Mouse (Mus musculus): ENCODE measurements around the gene Klrb1c. TPM values are rescaled to one million over a fixed set of nuclear protein-coding genes. Genes with fewer than 3 reads are reported as not detected.
A peak's percentile ranks its signal among the peaks of the same experiment; 100 is the strongest.
"Not testable (repeated sequence)": the region's sequence is repeated elsewhere in the genome, so short reads cannot be mapped to it uniquely, and the experiment has no call there.

The Klrb1c gene
- polyA plus RNA-seq, 1 experiment from 2014 or later, result 0.39 TPM

- H3K4me1 ChIP-seq (ENCODE audit: control insufficient read depth, insufficient read depth, low read length); H3K9me3 ChIP-seq (replicated peaks; ENCODE audit: control insufficient read depth, low read length); H3K9ac ChIP-seq (ENCODE audit: low read length); H3K36me3 ChIP-seq (ENCODE audit: control insufficient read depth, insufficient read depth); ATAC-seq (replicated peaks; ENCODE audit: extremely low read depth, insufficient read depth, low FRiP score); H3K4me3 ChIP-seq (ENCODE audit: low read length); H3K27me3 ChIP-seq (ENCODE audit: control insufficient read depth, insufficient read depth, low read length); H3K27ac ChIP-seq (ENCODE audit: low read length); H3K4me2 ChIP-seq (ENCODE audit: low read depth, low read length): not testable (repeated sequence)
- 86% methylated on average over 1 of the region's 1 CpGs for WGBS
Measured at GRCm38 (mm10) chr6:128786396-128786795, 2.6 kb downstream of the Klrb1c start.

- H3K9ac ChIP-seq (ENCODE audit: low read length), result no peak overlapping the region
- H3K36me3 ChIP-seq (ENCODE audit: control insufficient read depth, insufficient read depth), result no peaks in the 10 kb centered on the region
- no peaks in the 10 kb centered on the region for H3K27me3 ChIP-seq (ENCODE audit: control insufficient read depth, insufficient read depth, low read length)
- peaks cover 4% of the 10 kb centered on the region; the same call in 1 of the 2 replicates for H3K9me3 ChIP-seq (replicated peaks; ENCODE audit: control insufficient read depth, low read length)
- H3K4me1 ChIP-seq (ENCODE audit: control insufficient read depth, insufficient read depth, low read length), result no peaks in the 10 kb centered on the region
- H3K4me3 ChIP-seq (ENCODE audit: low read length), result no peak overlapping the region
- no peak overlapping the region for H3K27ac ChIP-seq (ENCODE audit: low read length)
- 81% methylated on average over 10 of the region's 10 CpGs for WGBS
- no peak for ATAC-seq (replicated peaks; ENCODE audit: extremely low read depth, insufficient read depth, low FRiP score)
- no peak overlapping the region for H3K4me2 ChIP-seq (ENCODE audit: low read depth, low read length)
Measured at GRCm38 (mm10) chr6:128769481-128770253, 19.3 kb downstream of the Klrb1c start.

GRCm38 (mm10) chr6:128768047-128768446, 21.0 kb downstream of the Klrb1c start:
- Histone ChIP-seq H3K4me3 (ENCODE audit: low read length) (no peak overlapping the region), H3K27ac (ENCODE audit: low read length) (no peak overlapping the region), H3K27me3 (ENCODE audit: control insufficient read depth, insufficient read depth, low read length) (no peaks in the 10 kb centered on the region), H3K9me3 (replicated peaks; ENCODE audit: control insufficient read depth, low read length) (peaks cover 2% of the 10 kb centered on the region; the same call in 1 of the 2 replicates), H3K36me3 (ENCODE audit: control insufficient read depth, insufficient read depth) (no peaks in the 10 kb centered on the region), H3K4me1 (ENCODE audit: control insufficient read depth, insufficient read depth, low read length) (no peaks in the 10 kb centered on the region), H3K4me2 (ENCODE audit: low read depth, low read length) (no peak overlapping the region), H3K9ac (ENCODE audit: low read length) (no peak overlapping the region)
- ATAC-seq (replicated peaks; ENCODE audit: extremely low read depth, insufficient read depth, low FRiP score), result no peak
- 65% methylated on average over 4 of the region's 4 CpGs for WGBS

GRCm38 (mm10) chr6:128766486-128767254, 22.3 kb downstream of the Klrb1c start:
- H3K27me3 ChIP-seq (ENCODE audit: control insufficient read depth, insufficient read depth, low read length); ATAC-seq (replicated peaks; ENCODE audit: extremely low read depth, insufficient read depth, low FRiP score); H3K36me3 ChIP-seq (ENCODE audit: control insufficient read depth, insufficient read depth); H3K4me3 ChIP-seq (ENCODE audit: low read length); H3K9me3 ChIP-seq (replicated peaks; ENCODE audit: control insufficient read depth, low read length); H3K4me2 ChIP-seq (ENCODE audit: low read depth, low read length); H3K27ac ChIP-seq (ENCODE audit: low read length); H3K4me1 ChIP-seq (ENCODE audit: control insufficient read depth, insufficient read depth, low read length); H3K9ac ChIP-seq (ENCODE audit: low read length): not testable (repeated sequence)
- WGBS, result 59% methylated on average over 6 of the region's 6 CpGs

GRCm38 (mm10) chr6:128765211-128765610, 23.8 kb downstream of the Klrb1c start:
- Histone ChIP-seq H3K4me1 (ENCODE audit: control insufficient read depth, insufficient read depth, low read length) (peaks cover 3% of the 10 kb centered on the region), H3K9ac (ENCODE audit: low read length) (no peak overlapping the region), H3K9me3 (replicated peaks; ENCODE audit: control insufficient read depth, low read length) (no peaks in the 10 kb centered on the region), H3K27me3 (ENCODE audit: control insufficient read depth, insufficient read depth, low read length) (no peaks in the 10 kb centered on the region), H3K27ac (ENCODE audit: low read length) (no peak overlapping the region), H3K4me3 (ENCODE audit: low read length) (no peak overlapping the region), H3K36me3 (ENCODE audit: control insufficient read depth, insufficient read depth) (no peaks in the 10 kb centered on the region), H3K4me2 (ENCODE audit: low read depth, low read length) (no peak overlapping the region)
- 82% methylated on average over 1 of the region's 1 CpGs for WGBS
- ATAC-seq (replicated peaks; ENCODE audit: extremely low read depth, insufficient read depth, low FRiP score), result no peak

GRCm38 (mm10) chr6:128764598-128764997, 24.4 kb downstream of the Klrb1c start:
- WGBS, result 21% methylated on average over 5 of the region's 5 CpGs

GRCm38 (mm10) chr6:128763736-128764523, 25.1 kb downstream of the Klrb1c start:
- no peaks in the 10 kb centered on the region for H3K9me3 ChIP-seq (replicated peaks; ENCODE audit: control insufficient read depth, low read length)
- H3K4me2 ChIP-seq (ENCODE audit: low read depth, low read length), result peak overlapping the region; percentile 87
- H3K27ac ChIP-seq (ENCODE audit: low read length), result peak overlapping the region; percentile 68
- peak overlapping the region; percentile 76 for H3K4me3 ChIP-seq (ENCODE audit: low read length)
- H3K9ac ChIP-seq (ENCODE audit: low read length), result peak overlapping the region; percentile 77
- H3K27me3 ChIP-seq (ENCODE audit: control insufficient read depth, insufficient read depth, low read length), result no peaks in the 10 kb centered on the region
- H3K4me1 ChIP-seq (ENCODE audit: control insufficient read depth, insufficient read depth, low read length), result peaks cover 3% of the 10 kb centered on the region
- ATAC-seq (replicated peaks; ENCODE audit: extremely low read depth, insufficient read depth, low FRiP score), result peak; percentile 92
- H3K36me3 ChIP-seq (ENCODE audit: control insufficient read depth, insufficient read depth), result no peaks in the 10 kb centered on the region
- WGBS, result 2% methylated on average over 30 of the region's 30 CpGs

More at GRCm38 (mm10) chr6:128764598-128764997, 24.4 kb downstream of the Klrb1c start:
- H3K27ac ChIP-seq (ENCODE audit: low read length), result no peak overlapping the region
- H3K9ac ChIP-seq (ENCODE audit: low read length), result peak overlapping the region; percentile 6; the same call in 1 of the 2 replicates
- H3K36me3 ChIP-seq (ENCODE audit: control insufficient read depth, insufficient read depth), result no peaks in the 10 kb centered on the region
- no peaks in the 10 kb centered on the region for H3K9me3 ChIP-seq (replicated peaks; ENCODE audit: control insufficient read depth, low read length)
- ATAC-seq (replicated peaks; ENCODE audit: extremely low read depth, insufficient read depth, low FRiP score), result no peak
- H3K4me3 ChIP-seq (ENCODE audit: low read length), result peak overlapping the region; percentile 49
- H3K27me3 ChIP-seq (ENCODE audit: control insufficient read depth, insufficient read depth, low read length), result no peaks in the 10 kb centered on the region
- peak overlapping the region; percentile 87 for H3K4me2 ChIP-seq (ENCODE audit: low read depth, low read length)
- H3K4me1 ChIP-seq (ENCODE audit: control insufficient read depth, insufficient read depth, low read length), result peaks cover 3% of the 10 kb centered on the region

- not testable (repeated sequence) for ATAC-seq (replicated peaks; ENCODE audit: extremely low read depth, insufficient read depth, low FRiP score); H3K9me3 ChIP-seq (replicated peaks; ENCODE audit: control insufficient read depth, low read length); H3K27ac ChIP-seq (ENCODE audit: low read length); H3K9ac ChIP-seq (ENCODE audit: low read length); H3K27me3 ChIP-seq (ENCODE audit: control insufficient read depth, insufficient read depth, low read length); H3K36me3 ChIP-seq (ENCODE audit: control insufficient read depth, insufficient read depth); H3K4me1 ChIP-seq (ENCODE audit: control insufficient read depth, insufficient read depth, low read length)
- peak overlapping the region; percentile 76 for H3K4me3 ChIP-seq (ENCODE audit: low read length)
- H3K4me2 ChIP-seq (ENCODE audit: low read depth, low read length), result peak overlapping the region; percentile 87
- 71% methylated on average over 9 of the region's 10 CpGs for WGBS
Measured at GRCm38 (mm10) chr6:128762892-128763670, 25.9 kb downstream of the Klrb1c start.
